In the genomic region with DNA sequence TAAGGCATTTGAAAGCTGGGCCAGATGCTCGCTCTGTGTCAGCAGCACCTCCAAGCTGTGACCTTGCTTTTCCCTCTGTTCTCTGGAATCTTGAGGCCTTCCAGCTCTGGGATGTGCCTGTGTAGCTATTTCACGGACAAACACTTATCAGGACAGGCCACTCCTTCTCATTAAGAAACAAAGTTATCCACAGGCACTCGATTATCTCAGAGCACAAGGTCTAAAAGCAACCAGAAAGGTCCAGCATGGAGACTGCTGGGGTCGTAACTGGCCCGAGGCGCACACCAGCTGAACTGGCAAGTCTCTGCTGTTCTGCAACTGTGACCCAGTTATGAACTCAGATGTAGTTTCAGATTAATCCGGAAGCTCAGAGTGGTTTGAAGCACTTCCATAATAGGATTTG, we compare ENCODE assay signal across 7 mouse cellular contexts.
DNase-seq lines count a peak whose midpoint lies in the region; ATAC-seq and TF ChIP-seq lines count a peak whose summit lies in the region.

No protein-coding gene starts in this region.

- WGBS in thymus, adult 2 months: 68% methylated on average over 7 of the region's 7 CpGs
- WGBS in heart, embryonic 16.5 days: 19% methylated on average over 7 of the region's 7 CpGs
- WGBS in liver, embryonic 13.5 days (ENCODE audit: insufficient replicate concordance): 28% methylated on average over 7 of the region's 7 CpGs
- WGBS in stomach, postnatal 0 days: 22% methylated on average over 7 of the region's 7 CpGs
- 78% methylated on average over 7 of the region's 7 CpGs for WGBS in midbrain, embryonic 13.5 days

- no peak for DNase-seq in thymus, adult 2 months
- DNase-seq in thymus, postnatal 10 days (ENCODE audit: low spot score in 2 of 2): no peak
- DNase-seq in liver, embryonic 13.5 days: peak; percentile 11
- no peak for DNase-seq in stomach, postnatal 0 days (ENCODE audit: low spot score)
- DNase-seq in left cerebral cortex, postnatal 4 days: no peak

- no peaks in the 10 kb centered on the region for H3K36me3 ChIP-seq in thymus, adult 2 months (ENCODE audit: control insufficient read depth, insufficient read depth, low read length)
- H3K36me3 ChIP-seq in heart, embryonic 16.5 days (ENCODE audit: control insufficient read depth, insufficient read depth): no peaks in the 10 kb centered on the region
- no peaks in the 10 kb centered on the region; the same call in 1 of the 2 replicates for H3K36me3 ChIP-seq in liver, embryonic 13.5 days
- H3K36me3 ChIP-seq in stomach, postnatal 0 days (ENCODE audit: control insufficient read depth, insufficient read depth, low read length): no peaks in the 10 kb centered on the region
- no peaks in the 10 kb centered on the region for H3K36me3 ChIP-seq in midbrain, embryonic 13.5 days

- peak overlapping the region; percentile 82 for H3K27ac ChIP-seq in thymus, adult 2 months (ENCODE audit: control insufficient read depth, insufficient read depth, low read length)
- H3K27ac ChIP-seq in heart, embryonic 16.5 days (ENCODE audit: low read length): peak overlapping the region; percentile 74
- H3K27ac ChIP-seq in liver, embryonic 13.5 days: peak overlapping the region; percentile 35
- H3K27ac ChIP-seq in stomach, postnatal 0 days (replicated peaks): peak overlapping the region; percentile 84
- H3K27ac ChIP-seq in midbrain, embryonic 13.5 days: no peak overlapping the region

- ATAC-seq in heart, embryonic 16.5 days (replicated peaks; ENCODE audit: extremely low read depth, insufficient read depth, low FRiP score): peak; percentile 49; the same call in 1 of the 2 replicates
- ATAC-seq in liver, embryonic 13.5 days (ENCODE audit: low read depth): peak; percentile 64
- peak; percentile 45 for ATAC-seq in stomach, postnatal 0 days (ENCODE audit: low FRiP score, low TSS enrichment)
- no peak for ATAC-seq in midbrain, embryonic 13.5 days

- H3K4me1 ChIP-seq in thymus, adult 2 months (replicated peaks; ENCODE audit: control insufficient read depth, insufficient read depth, low read length): peaks cover 54% of the 10 kb centered on the region
- peaks cover 37% of the 10 kb centered on the region for H3K4me1 ChIP-seq in heart, embryonic 16.5 days (ENCODE audit: control insufficient read depth, insufficient read depth, low read length)
- H3K4me1 ChIP-seq in liver, embryonic 13.5 days (replicated peaks): peaks cover 71% of the 10 kb centered on the region
- H3K4me1 ChIP-seq in stomach, postnatal 0 days (replicated peaks; ENCODE audit: control insufficient read depth, insufficient read depth): peaks cover 10% of the 10 kb centered on the region
- H3K4me1 ChIP-seq in midbrain, embryonic 13.5 days (replicated peaks): no peaks in the 10 kb centered on the region

- intact Hi-C loops in left cerebral cortex, postnatal 4 days (cut with DNase I): no loop called here

- no peaks in the 10 kb centered on the region for H3K27me3 ChIP-seq in thymus, adult 2 months (ENCODE audit: control insufficient read depth, insufficient read depth, low read length)
- H3K27me3 ChIP-seq in heart, embryonic 16.5 days (ENCODE audit: control insufficient read depth, insufficient read depth, low read length): no peaks in the 10 kb centered on the region
- no peaks in the 10 kb centered on the region for H3K27me3 ChIP-seq in liver, embryonic 13.5 days
- H3K27me3 ChIP-seq in stomach, postnatal 0 days (ENCODE audit: control insufficient read depth, insufficient read depth, low read length): no peaks in the 10 kb centered on the region
- no peaks in the 10 kb centered on the region for H3K27me3 ChIP-seq in midbrain, embryonic 13.5 days

- no peak for TF ChIP-seq CTCF in thymus, adult 2 months (IDR thresholded peaks at IDR 0.05; ENCODE audit: borderline replicate concordance, control insufficient read depth, extremely low read depth, insufficient read depth, low read length, poor library complexity)
- no peak for TF ChIP-seq CTCF in stomach, postnatal 0 days (IDR thresholded peaks at IDR 0.05; ENCODE audit: low read depth)

- peak overlapping the region; percentile 8; the same call in 1 of the 2 replicates for H3K4me2 ChIP-seq in heart, embryonic 16.5 days (ENCODE audit: low read depth, low read length)
- H3K4me2 ChIP-seq in liver, embryonic 13.5 days: no peak overlapping the region; the same call in 1 of the 2 replicates
- no peak overlapping the region for H3K4me2 ChIP-seq in stomach, postnatal 0 days (replicated peaks; ENCODE audit: low read depth)
- H3K4me2 ChIP-seq in midbrain, embryonic 13.5 days (replicated peaks): no peak overlapping the region

- H3K9ac ChIP-seq in heart, embryonic 16.5 days (ENCODE audit: low read length): no peak overlapping the region
- peak overlapping the region; percentile 34; the same call in 1 of the 2 replicates for H3K9ac ChIP-seq in liver, embryonic 13.5 days
- H3K9ac ChIP-seq in stomach, postnatal 0 days (ENCODE audit: low read length): no peak overlapping the region
- no peak overlapping the region for H3K9ac ChIP-seq in midbrain, embryonic 13.5 days (replicated peaks)

- H3K4me3 ChIP-seq in thymus, adult 2 months (ENCODE audit: control insufficient read depth, insufficient read depth, low read length): no peak overlapping the region
- no peak overlapping the region for H3K4me3 ChIP-seq in heart, embryonic 16.5 days (ENCODE audit: low read length)
- H3K4me3 ChIP-seq in liver, embryonic 13.5 days (replicated peaks): no peak overlapping the region
- no peak overlapping the region for H3K4me3 ChIP-seq in stomach, postnatal 0 days (ENCODE audit: low read depth, low read length)
- H3K4me3 ChIP-seq in midbrain, embryonic 13.5 days (replicated peaks): no peak overlapping the region

- H3K9me3 ChIP-seq in heart, embryonic 16.5 days (replicated peaks; ENCODE audit: control insufficient read depth, low read length): no peaks in the 10 kb centered on the region
- no peaks in the 10 kb centered on the region for H3K9me3 ChIP-seq in liver, embryonic 13.5 days (replicated peaks)
- no peaks in the 10 kb centered on the region for H3K9me3 ChIP-seq in stomach, postnatal 0 days (ENCODE audit: control insufficient read depth, low read length)
- no peaks in the 10 kb centered on the region for H3K9me3 ChIP-seq in midbrain, embryonic 13.5 days

- no peak for TF ChIP-seq EP300 in stomach, postnatal 0 days (optimal IDR thresholded peaks at IDR 0.05)

- TF ChIP-seq POLR2A in thymus, adult 2 months (IDR thresholded peaks at IDR 0.05; ENCODE audit: control insufficient read depth, extremely low read depth, insufficient read depth, low read length, poor library complexity): no peak
